Mouse (Mus musculus): Measurements from ENCODE around the gene Sema5a.

Gene Sema5a

DNA sequence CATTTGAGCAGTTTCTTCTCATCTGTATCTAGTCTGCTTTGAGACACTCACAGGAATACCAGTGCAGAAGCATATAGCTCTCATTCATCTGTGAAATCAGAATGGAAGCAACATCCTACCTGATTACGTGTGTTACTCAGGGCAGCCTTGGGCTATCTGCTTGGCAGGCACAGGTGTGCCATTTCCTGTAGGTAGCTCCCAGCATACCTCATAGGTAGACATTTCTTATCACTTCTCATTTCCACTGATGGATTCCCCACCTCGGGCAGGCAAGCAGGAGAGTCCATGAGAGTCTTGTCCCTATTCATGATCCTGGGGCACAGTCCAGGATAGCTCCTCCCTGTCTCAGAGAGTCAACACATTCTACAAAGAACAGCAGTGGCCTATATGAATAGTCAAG, 381.4 kb downstream of the Sema5a start:
- in situ Hi-C loops (cut with MboI) = no loop called here

DNA sequence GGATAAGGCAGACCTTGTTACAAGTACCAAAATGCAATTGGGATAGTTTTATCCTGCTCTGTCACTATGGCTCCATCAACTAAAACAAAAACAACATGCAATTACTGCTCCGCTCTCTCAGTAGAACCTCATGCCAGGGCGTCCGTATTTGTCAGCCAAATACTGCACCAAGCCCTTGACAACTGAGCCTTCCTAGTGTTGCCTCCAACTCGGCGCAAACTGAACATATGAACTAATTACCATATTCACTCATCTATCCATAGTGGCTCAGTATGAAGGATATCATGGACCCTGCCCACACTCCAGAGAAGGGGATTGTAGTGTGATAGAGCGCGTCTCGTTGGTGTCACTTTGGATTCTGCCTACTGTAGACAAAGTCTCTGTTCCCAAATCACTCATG, 389.1 kb downstream of the Sema5a start:
- in situ Hi-C loops (cut with MboI) = no loop called here

DNA sequence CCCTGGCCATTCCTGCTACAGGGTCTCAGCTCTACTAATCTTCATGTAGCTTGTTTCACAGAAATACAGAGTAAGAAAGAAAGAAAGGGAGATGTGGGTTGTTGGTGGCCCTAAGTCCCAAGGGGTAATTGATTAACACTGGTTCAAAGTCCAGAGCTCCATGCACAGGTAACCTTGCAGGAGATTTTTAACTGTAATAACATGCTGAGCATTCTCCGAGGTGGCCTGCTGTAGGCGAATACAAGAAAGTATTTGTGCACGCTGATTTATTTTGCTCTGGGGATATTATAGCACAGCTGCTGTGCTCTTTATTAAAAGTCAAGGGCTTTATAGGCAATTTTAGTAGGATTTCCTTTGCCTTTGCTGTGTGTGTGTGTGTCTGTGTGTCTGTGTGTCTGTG, 393.3 kb downstream of the Sema5a start:
- in situ Hi-C loops (cut with MboI) = no loop called here

DNA sequence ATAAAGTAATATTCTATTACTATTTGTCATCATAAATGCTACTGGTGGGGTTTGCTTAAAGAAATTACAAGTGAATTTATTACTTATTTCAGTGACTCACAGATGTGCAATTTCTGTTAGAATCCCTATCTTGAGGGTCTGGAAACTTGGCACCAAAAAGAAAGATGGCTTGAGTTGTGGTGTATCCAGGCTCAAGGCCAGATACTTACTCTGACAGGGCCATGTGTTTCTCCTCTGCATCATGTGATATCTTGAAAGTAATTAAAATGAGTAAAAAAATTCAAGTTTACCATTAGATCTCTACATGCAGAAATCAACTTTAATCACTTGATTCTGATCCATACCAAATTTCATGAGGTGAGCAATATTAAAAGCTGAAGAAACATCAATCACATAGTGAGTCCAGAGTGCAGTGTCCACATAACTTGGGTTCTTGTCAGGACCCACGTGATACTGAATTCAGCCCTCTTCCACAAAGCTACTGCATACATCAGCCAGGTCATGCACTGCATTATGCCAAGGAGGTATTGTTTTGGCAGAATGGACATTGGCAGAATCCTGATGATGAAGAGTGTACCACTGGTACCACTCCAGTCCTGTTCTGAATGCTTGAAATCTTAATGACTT, 402.6 kb downstream of the Sema5a start:
- in situ Hi-C loops (cut with MboI) = no loop called here

DNA sequence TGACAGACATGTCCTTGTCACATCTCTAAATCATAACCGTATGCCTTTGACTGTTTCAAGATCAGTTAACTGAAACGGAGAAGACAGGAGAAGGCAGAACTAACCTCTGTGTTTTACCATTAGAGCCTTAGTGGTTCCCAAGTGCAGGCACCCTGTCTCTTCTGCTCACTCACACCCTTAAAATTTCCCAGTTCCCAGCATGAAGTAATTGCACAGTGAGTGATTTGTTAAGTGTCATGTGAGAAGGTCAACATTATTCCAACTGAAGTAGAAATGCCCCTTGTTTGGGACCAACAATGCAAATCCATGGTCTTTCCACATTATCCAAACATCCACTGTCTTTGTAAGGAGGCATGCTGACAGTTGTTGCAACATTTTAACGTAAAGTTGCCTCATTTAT, 409.4 kb downstream of the Sema5a start:
- in situ Hi-C loops (cut with MboI) = no loop called here

DNA sequence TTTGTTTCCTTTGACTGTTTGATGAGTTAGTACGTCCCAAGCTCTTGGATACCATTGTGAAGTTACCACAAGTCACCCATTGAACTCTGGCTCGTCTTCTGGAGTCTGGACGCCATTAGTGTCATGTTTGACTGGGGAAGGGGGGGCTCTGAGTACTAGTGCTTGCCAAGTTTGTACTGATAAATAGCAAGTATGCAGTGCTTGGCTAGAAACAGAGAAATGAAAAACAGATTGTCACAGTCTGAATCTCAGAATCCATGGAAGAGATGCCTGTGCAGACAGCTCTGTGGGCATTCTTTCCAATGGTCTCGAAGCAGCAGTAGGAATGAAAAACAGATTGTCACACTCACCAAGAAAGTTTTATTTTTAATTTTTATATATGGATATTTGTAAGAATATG, 411.4 kb downstream of the Sema5a start:
- in situ Hi-C loops (cut with MboI) = no loop called here

DNA sequence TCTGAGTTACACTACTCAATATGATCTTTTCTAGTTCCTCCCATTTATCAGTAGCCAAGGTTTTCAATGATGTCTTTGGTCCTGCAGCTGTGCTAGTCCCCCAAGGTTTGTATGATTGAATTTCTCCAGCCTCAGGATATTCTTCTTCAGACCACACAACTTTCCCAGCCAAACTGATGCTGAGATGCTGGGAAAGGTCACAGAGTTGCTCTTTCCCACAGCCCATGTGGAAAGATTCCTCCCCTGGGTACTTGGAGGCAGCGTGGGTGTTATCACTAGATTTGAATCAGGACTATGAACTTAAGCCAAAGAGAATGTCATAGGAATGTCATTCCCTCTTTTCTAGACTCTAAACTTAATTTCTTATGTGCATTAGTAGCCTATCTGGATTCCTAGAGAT, 431.8 kb downstream of the Sema5a start:
- in situ Hi-C loops (cut with MboI) = no loop called here

DNA sequence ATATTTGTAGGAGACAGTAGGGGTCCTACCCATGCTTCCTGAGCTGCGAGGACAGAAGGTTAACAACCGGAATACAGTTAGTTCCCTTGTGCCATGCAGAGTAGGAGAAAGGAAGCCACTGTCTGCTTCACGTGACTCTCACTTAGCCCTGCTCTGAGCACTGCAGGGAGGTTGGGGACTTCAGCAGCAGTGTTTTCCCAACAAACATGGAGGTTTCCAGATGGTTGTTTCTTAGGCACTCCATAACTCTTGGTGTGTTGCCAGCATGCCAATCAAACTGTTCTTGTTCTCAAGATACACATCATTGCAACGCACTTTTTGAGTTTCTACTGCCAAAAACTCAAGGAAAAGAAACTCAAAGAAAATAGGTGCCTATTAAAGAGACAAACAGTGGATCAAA, 440.5 kb downstream of the Sema5a start:
- in situ Hi-C loops (cut with MboI) = no loop called here

DNA sequence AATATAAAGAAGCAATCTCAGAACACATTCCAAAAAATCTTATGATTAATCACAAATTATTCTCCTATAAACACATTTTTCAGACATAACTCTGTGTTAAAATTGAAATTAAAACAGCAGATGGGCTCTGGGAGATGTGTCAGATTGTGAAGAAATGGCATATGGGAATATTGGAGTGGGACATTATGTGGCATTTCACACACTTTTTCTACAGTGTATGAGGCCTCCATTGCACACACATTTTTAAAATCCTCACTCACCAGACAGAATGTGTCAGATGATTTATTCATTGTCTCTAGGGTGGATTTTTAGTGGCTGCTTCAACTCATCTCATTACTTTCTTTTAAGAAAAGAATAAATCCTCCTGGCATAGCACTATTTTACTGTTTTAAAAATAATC, 446.4 kb downstream of the Sema5a start:
- in situ Hi-C loops (cut with MboI) = no loop called here

DNA sequence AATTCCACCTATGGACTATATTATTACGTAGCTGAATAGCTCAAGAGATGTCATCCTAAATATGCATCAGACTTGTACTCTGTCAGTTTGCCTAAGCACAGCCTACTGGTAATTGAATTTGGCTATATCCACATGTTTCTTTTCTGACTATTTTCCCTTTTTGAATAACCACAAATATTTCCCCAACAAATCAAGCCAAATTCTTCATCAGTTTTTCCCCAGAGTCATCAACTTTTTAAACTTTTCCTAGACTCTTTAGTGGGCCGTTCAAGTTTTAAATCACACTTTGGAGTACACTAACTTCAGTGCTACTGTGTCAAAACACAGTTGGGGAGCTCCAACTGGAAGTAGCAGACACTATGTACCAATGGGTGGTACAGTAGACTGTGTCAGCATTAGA, 448.4 kb downstream of the Sema5a start:
- in situ Hi-C loops (cut with MboI) = no loop called here

DNA sequence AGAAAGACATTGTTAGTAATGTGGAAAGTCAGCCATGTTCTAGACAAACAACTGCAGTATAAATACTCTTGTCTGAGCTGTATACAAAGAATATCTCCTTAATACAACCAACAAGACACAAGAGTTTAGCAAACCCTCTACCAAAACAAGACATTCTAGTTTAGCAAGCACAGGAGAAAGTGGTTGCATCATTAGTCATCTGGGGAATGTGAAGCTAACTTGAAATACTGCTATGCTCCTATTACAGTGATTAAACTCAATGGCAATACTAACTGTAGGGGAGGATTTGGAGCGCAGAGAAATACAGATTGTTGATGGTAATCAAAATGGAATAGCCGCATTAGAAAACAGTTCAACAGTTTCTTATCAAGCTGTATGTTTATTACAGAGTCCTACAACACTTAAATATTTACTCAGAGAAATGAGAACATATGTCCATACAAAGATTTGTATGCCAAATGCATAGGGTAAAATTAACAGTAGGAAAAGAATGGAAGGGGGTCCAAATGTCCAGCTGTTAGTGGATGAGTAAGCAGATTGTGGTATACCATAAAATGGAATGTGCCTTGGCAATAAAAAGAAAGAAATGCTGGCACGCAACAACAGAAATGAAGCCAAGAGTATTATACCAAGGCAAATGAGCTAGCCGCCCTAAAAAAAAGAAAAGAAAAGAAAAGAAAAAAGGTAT, 472.8 kb downstream of the Sema5a start:
- in situ Hi-C loops (cut with MboI) = no loop called here

DNA sequence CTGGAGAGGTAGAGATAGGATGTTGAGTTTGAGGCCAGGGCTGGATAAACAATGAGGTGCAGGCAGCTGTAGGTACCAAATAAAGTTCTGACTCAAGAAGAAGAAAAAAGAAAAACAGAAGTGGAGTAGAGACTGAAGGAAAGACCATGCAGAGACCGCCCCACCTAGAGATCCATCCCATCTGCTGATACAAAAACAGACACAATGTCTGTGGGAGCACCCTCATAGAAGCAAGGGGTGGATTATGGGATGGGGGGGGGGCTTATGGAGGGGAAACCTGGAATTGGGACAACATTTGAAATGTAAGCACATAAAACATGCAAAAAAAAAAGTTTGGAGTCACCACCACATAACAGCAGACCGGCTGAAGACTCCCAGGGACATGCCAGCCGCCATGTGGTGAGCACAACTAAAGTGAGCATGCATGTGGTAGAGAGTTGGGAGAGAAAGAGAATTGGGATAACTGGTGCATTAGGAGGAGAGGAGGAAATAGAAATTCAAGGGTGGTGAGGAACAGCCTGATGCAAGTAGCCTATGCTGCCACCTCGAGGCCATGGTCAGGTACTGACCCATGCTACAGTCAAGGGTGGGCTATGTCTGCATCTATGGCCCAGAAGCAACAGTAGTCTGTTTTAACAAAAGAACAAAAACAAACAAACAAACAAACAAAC, 473.8 kb downstream of the Sema5a start:
- in situ Hi-C loops (cut with MboI) = no loop called here

DNA sequence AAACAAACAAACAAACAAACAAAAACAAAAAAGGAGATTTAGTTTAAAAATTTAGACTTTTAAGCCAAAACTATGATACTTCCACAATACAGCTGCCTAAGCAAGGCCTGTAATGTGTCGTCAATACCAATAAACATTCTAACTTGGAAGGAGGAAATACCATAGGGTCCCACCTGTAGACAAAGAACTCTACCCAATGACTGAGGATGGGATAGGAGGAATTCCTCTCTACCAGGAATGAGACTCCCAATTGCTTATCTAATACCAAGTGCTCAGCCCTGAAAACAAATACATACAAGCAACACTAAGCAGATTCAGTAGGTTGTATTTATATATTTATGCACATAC, 474.3 kb downstream of the Sema5a start:
- in situ Hi-C loops (cut with MboI) = no loop called here

DNA sequence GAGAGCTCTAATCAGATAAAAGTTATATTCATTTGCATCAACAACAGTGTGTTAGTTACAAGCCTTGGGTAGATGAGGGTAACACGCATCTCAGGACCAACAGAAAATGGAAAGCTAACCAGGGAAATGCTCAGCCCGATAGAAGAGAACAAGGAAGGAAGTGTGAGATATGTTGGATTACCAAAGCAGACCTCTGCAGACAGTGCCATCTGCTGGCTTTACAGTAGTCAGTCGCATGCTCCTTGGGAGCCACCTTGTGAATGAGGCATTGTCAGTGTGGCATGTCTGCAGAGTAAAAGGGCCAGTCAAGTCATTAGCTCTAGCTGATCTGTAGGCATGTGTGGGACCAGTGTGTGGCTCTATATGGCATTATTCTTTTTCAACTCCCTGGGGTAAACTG, 486.2 kb downstream of the Sema5a start:
- in situ Hi-C loops (cut with MboI) = no loop called here

Data from mature B cell (primary cell).